Comparison of ENCODE assay signal across 8 mouse cellular contexts in the genomic region with DNA sequence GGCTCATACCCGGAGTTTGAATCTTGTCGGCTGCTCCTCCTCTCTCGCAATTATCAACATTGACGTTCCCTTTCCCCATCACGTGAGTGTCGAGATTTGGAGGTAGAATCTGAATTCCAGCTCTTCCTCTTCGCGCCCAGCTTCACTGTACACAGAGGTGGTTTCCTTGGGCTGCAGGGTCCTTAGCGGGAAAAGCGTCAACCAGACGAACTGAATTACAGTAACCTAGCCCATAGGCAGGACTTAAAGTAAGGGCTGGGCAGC. TPM values are rescaled to one million over a fixed set of nuclear protein-coding genes. Genes with fewer than 3 reads are reported as not detected.
A peak's percentile ranks its signal among the peaks of the same experiment; 100 is the strongest.
DNase-seq lines count a peak whose midpoint lies in the region; ATAC-seq and TF ChIP-seq lines count a peak whose summit lies in the region.

No protein-coding gene starts in this region.

- no peak for TF ChIP-seq CTCF in heart, postnatal 0 days (IDR thresholded peaks at IDR 0.05; ENCODE audit: low read depth)

- no peak for TF ChIP-seq EP300 in heart, postnatal 0 days (IDR thresholded peaks at IDR 0.05; ENCODE audit: low read depth)

- H3K9me3 ChIP-seq in kidney, embryonic 15.5 days (replicated peaks), result no peaks in the 10 kb centered on the region
- H3K9me3 ChIP-seq in heart, postnatal 0 days (replicated peaks; ENCODE audit: control insufficient read depth, low read length), result no peaks in the 10 kb centered on the region
- no peaks in the 10 kb centered on the region for H3K9me3 ChIP-seq in midbrain, embryonic 10.5 days (replicated peaks)

- under 1% methylated on average over 11 of the region's 11 CpGs for WGBS in kidney, embryonic 15.5 days
- WGBS in heart, postnatal 0 days, result under 1% methylated on average over 11 of the region's 11 CpGs
- under 1% methylated on average over 11 of the region's 11 CpGs for WGBS in midbrain, embryonic 10.5 days

- ATAC-seq in kidney, embryonic 15.5 days (replicated peaks; ENCODE audit: low FRiP score), result peak; percentile 24
- no peak for ATAC-seq in heart, postnatal 0 days (ENCODE audit: insufficient read depth, low read depth)
- no peak; the same call in 1 of the 2 replicates for ATAC-seq in frontal cortex, adult (ENCODE audit: low TSS enrichment)

- H3K4me2 ChIP-seq in kidney, embryonic 15.5 days, result peak overlapping the region; percentile 83
- H3K4me2 ChIP-seq in heart, postnatal 0 days (ENCODE audit: low read depth, low read length), result peak overlapping the region; percentile 87

- H3K9ac ChIP-seq in kidney, embryonic 15.5 days, result peak overlapping the region; percentile 69
- peak overlapping the region; percentile 64 for H3K9ac ChIP-seq in heart, postnatal 0 days (replicated peaks; ENCODE audit: low read depth, low read length)

- H3K4me3 ChIP-seq in kidney, embryonic 15.5 days (replicated peaks), result peak overlapping the region; percentile 76
- H3K4me3 ChIP-seq in heart, postnatal 0 days (ENCODE audit: low read depth, low read length), result peak overlapping the region; percentile 73
- peak overlapping the region; percentile 80 for H3K4me3 ChIP-seq in midbrain, embryonic 10.5 days

- peaks cover 53% of the 10 kb centered on the region for H3K36me3 ChIP-seq in kidney, embryonic 15.5 days
- peaks cover 37% of the 10 kb centered on the region for H3K36me3 ChIP-seq in heart, postnatal 0 days (replicated peaks; ENCODE audit: control insufficient read depth, insufficient read depth, low read length)
- peaks cover 64% of the 10 kb centered on the region for H3K36me3 ChIP-seq in midbrain, embryonic 10.5 days

- intact Hi-C loops in left cerebral cortex, postnatal 36 days (cut with DNase I), result loop anchor here (10.0 kb wide), 1 partner anchor 1032 kb away; a partner anchor contains a TSS

- DNase-seq in kidney, postnatal 14 days, result no peak
- peak; percentile 46 for DNase-seq in R1 (ENCODE audit: low read depth, low spot score)
- DNase-seq in heart, postnatal 0 days (ENCODE audit: low spot score), result no peak
- no peak for DNase-seq in midbrain, embryonic 10.5 days (ENCODE audit: low spot score)
- no peak for DNase-seq in left cerebral cortex, postnatal 36 days (ENCODE audit: low spot score in 2 of 2)
- no peak for DNase-seq in urinary bladder, postnatal 36 days (ENCODE audit: low spot score in 2 of 2)

- peak overlapping the region; percentile 78 for H3K27ac ChIP-seq in kidney, embryonic 15.5 days
- peak overlapping the region; percentile 72 for H3K27ac ChIP-seq in heart, postnatal 0 days (ENCODE audit: low read depth)
- peak overlapping the region; percentile 90 for H3K27ac ChIP-seq in midbrain, embryonic 10.5 days (replicated peaks)

- H3K27me3 ChIP-seq in kidney, embryonic 15.5 days, result no peaks in the 10 kb centered on the region
- no peaks in the 10 kb centered on the region for H3K27me3 ChIP-seq in heart, postnatal 0 days (ENCODE audit: control insufficient read depth, insufficient read depth, low read length)
- H3K27me3 ChIP-seq in midbrain, embryonic 10.5 days (ENCODE audit: low read depth, poor library complexity, severe bottlenecking), result no peaks in the 10 kb centered on the region

- H3K4me1 ChIP-seq in kidney, embryonic 15.5 days, result peaks cover 20% of the 10 kb centered on the region
- 0 out of 2 replicates have a peak, but pooled peaks cover 7% of the 10 kb centered on the region for H3K4me1 ChIP-seq in heart, postnatal 0 days (ENCODE audit: control insufficient read depth, insufficient read depth)
- peaks cover 20% of the 10 kb centered on the region for H3K4me1 ChIP-seq in midbrain, embryonic 10.5 days

RNA-seq across cellular contexts. Expression of a gene that starts 0.4 kb away (rescaled TPM):
- 33.1 and 36.9 TPM in 2 replicates for polyA plus RNA-seq in kidney, embryonic 15.5 days (2015; fragmentation: Nextera tagmentation; extraction: Ambion mirVana)
- total RNA-seq in heart, postnatal 0 days (2014; rRNA removed; ENCODE audit: low replicate concordance), result 2.4 and 4.1 TPM in 2 replicates
- 11.5 and 11.8 TPM in 2 replicates for polyA plus RNA-seq in heart, postnatal 0 days (2015; fragmentation: Nextera tagmentation; extraction: Ambion mirVana)
- 44.8 and 47.2 TPM in 2 replicates for polyA plus RNA-seq in midbrain, embryonic 10.5 days (2016; fragmentation: Nextera tagmentation; extraction: Ambion mirVana)
- total RNA-seq in left cerebral cortex, postnatal 36 days (2021), result 10 to 100 TPM; 14.1 to 15.1 TPM

RNA-seq across cellular contexts. Expression of a gene that starts 0.5 kb away (rescaled TPM):
- 21.7 and 22.7 TPM in 2 replicates for polyA plus RNA-seq in kidney, embryonic 15.5 days (2015; fragmentation: Nextera tagmentation; extraction: Ambion mirVana)
- 17.1 and 22.3 TPM in 2 replicates for total RNA-seq in heart, postnatal 0 days (2014; rRNA removed; ENCODE audit: low replicate concordance)
- 12.3 and 12.6 TPM in 2 replicates for polyA plus RNA-seq in heart, postnatal 0 days (2015; fragmentation: Nextera tagmentation; extraction: Ambion mirVana)
- polyA plus RNA-seq in midbrain, embryonic 10.5 days (2016; fragmentation: Nextera tagmentation; extraction: Ambion mirVana), result 20.8 and 22.5 TPM in 2 replicates
- total RNA-seq in left cerebral cortex, postnatal 36 days (2021), result 10 to 100 TPM; 14.3 to 19.3 TPM

RNA-seq across cellular contexts. Expression of a gene that starts 14.8 kb away (rescaled TPM):
- polyA plus RNA-seq in kidney, embryonic 15.5 days (2015; fragmentation: Nextera tagmentation; extraction: Ambion mirVana), result 0.27 and 0.90 TPM in 2 replicates
- total RNA-seq in heart, postnatal 0 days (2014; rRNA removed; ENCODE audit: low replicate concordance), result not detected in 2 replicates
- 0.22 and 0.29 TPM in 2 replicates for polyA plus RNA-seq in heart, postnatal 0 days (2015; fragmentation: Nextera tagmentation; extraction: Ambion mirVana)
- polyA plus RNA-seq in midbrain, embryonic 10.5 days (2016; fragmentation: Nextera tagmentation; extraction: Ambion mirVana), result 0.50 and 0.74 TPM in 2 replicates
- 10 to 100 TPM; 18.9 to 22.2 TPM for total RNA-seq in left cerebral cortex, postnatal 36 days (2021)
